Mouse (Mus musculus): Measurements from ENCODE around the gene Vmn1r199.

DNA sequence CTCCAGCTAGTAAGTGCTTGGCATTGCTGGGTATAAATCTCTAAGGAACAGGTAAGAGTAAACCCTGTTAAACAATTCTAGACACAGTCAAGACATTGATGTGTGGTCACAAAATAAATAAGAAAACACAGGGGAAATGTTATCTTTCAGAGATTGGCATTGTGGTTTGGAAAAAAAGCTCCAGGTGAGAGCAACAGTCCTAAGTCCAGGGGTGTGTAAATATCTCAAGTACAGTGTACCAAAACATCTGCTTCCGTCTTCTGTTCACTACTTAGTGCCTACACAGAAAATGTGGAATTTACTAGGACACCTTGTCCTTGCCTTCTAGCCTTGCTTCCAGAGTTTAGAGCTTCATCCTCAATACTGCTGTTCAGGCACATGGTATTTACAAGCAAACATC, 7.4 kb downstream of the Vmn1r199 start:
- TF ChIP-seq CTCF (IDR thresholded peaks at IDR 0.05; ENCODE audit: low read depth) (no peak), EP300 (IDR thresholded peaks at IDR 0.05; ENCODE audit: low read depth) (no peak)

All from liver, embryonic 14.5 days (tissue).